Mouse (Mus musculus) bone marrow macrophage, adult 2 months (primary cell): ENCODE measurements at regions not wholly inside any gene's neighbourhood (a gene's known extent, or its start where the extent isn't known, plus 50 kb on each side); places are given as distances from the start of the nearest gene placed in this dataset.
"Not testable (repeated sequence)": the region's sequence is repeated elsewhere in the genome, so short reads cannot be mapped to it uniquely, and the experiment has no call there.

ENCODE experiments used
- H3K27ac ChIP-seq: 2 replicates; pipeline ENCODE4 v1.5.1; 2012; ENCODE audit warnings: low read depth, low read length; ENCODE audit not compliant: insufficient read depth
- H3K4me1 ChIP-seq: 2 replicates; pipeline ENCODE4 v1.6.1; 2012; ENCODE audit warnings: low read length; ENCODE audit not compliant: control insufficient read depth, insufficient read depth
- H3K4me3 ChIP-seq: 2 replicates; pipeline ENCODE4 v1.5.1; 2012; ENCODE audit warnings: mild to moderate bottlenecking, low read length, moderate library complexity; ENCODE audit not compliant: insufficient read depth
- CTCF ChIP-seq: IDR thresholded peaks from 2 replicates; pipeline ENCODE4 v1.5.1; 2012; ENCODE audit warnings: low read depth, mild to moderate bottlenecking, low read length, moderate library complexity
- POLR2A ChIP-seq: IDR thresholded peaks from 2 replicates; pipeline ENCODE4 v1.6.1; 2012; ENCODE audit warnings: mild to moderate bottlenecking, low read depth, low read length, borderline replicate concordance

- Histone ChIP-seq H3K4me1 (no peaks in the 10 kb centered on the region), H3K4me3 (no peak overlapping the region), H3K27ac (no peak overlapping the region)
- TF ChIP-seq POLR2A (no peak), CTCF (no peak)
These were observed 205.8 kb upstream of the Sesn3 start for GRCm38 (mm10) chr9:14069076-14069475.

- TF ChIP-seq CTCF (no peak), POLR2A (no peak)
- H3K4me3 ChIP-seq = no peak overlapping the region
- H3K4me1 ChIP-seq = no peaks in the 10 kb centered on the region
- no peak overlapping the region for H3K27ac ChIP-seq
These were observed 205.1 kb upstream of the Sesn3 start for GRCm38 (mm10) chr9:14069770-14070169.

- H3K4me1 ChIP-seq = no peaks in the 10 kb centered on the region
- TF ChIP-seq POLR2A (no peak), CTCF (no peak)
- H3K4me3 ChIP-seq = no peak overlapping the region
- H3K27ac ChIP-seq = no peak overlapping the region
These were observed 203.1 kb upstream of the Sesn3 start for GRCm38 (mm10) chr9:14071728-14072127.

- Histone ChIP-seq H3K4me1 (no peaks in the 10 kb centered on the region), H3K4me3 (no peak overlapping the region), H3K27ac (no peak overlapping the region)
- TF ChIP-seq CTCF = no peak
- no peak for TF ChIP-seq POLR2A
These were observed 201.9 kb upstream of the Sesn3 start for GRCm38 (mm10) chr9:14072950-14073349.

GRCm38 (mm10) chr9:14074273-14074672 is 200.6 kb upstream of the Sesn3 start:
- TF ChIP-seq POLR2A (no peak), CTCF (no peak)

GRCm38 (mm10) chr9:14074866-14075265 is 200.0 kb upstream of the Sesn3 start:
- not testable (repeated sequence) for H3K4me1 ChIP-seq, H3K4me3 ChIP-seq, H3K27ac ChIP-seq

More at GRCm38 (mm10) chr9:14074273-14074672, 200.6 kb upstream of the Sesn3 start:
- Histone ChIP-seq H3K27ac (no peak overlapping the region), H3K4me3 (no peak overlapping the region), H3K4me1 (no peaks in the 10 kb centered on the region)

GRCm38 (mm10) chr9:14075452-14075851 is 199.4 kb upstream of the Sesn3 start:
- TF ChIP-seq POLR2A (no peak), CTCF (no peak)
- Histone ChIP-seq H3K4me1 (no peaks in the 10 kb centered on the region), H3K27ac (no peak overlapping the region), H3K4me3 (no peak overlapping the region)

GRCm38 (mm10) chr9:14075868-14076267 is 199.0 kb upstream of the Sesn3 start:
- Histone ChIP-seq H3K4me1 (no peaks in the 10 kb centered on the region), H3K4me3 (no peak overlapping the region)
- TF ChIP-seq CTCF (no peak), POLR2A (no peak)

GRCm38 (mm10) chr9:14076728-14077127 is 198.1 kb upstream of the Sesn3 start:
- Histone ChIP-seq H3K4me1 (no peaks in the 10 kb centered on the region), H3K4me3 (no peak overlapping the region), H3K27ac (no peak overlapping the region)
- TF ChIP-seq POLR2A (no peak), CTCF (no peak)

More at GRCm38 (mm10) chr9:14075868-14076267, 199.0 kb upstream of the Sesn3 start:
- no peak overlapping the region for H3K27ac ChIP-seq

GRCm38 (mm10) chr9:14081138-14081537 is 193.7 kb upstream of the Sesn3 start:
- H3K4me3 ChIP-seq = no peak overlapping the region
- H3K4me1 ChIP-seq = no peaks in the 10 kb centered on the region
- no peak overlapping the region for H3K27ac ChIP-seq
- TF ChIP-seq CTCF (no peak), POLR2A (no peak)

GRCm38 (mm10) chr9:14086201-14086600 is 188.7 kb upstream of the Sesn3 start:
- Histone ChIP-seq H3K4me1 (no peaks in the 10 kb centered on the region; the same call in 1 of the 2 replicates), H3K27ac (no peak overlapping the region), H3K4me3 (no peak overlapping the region)
- TF ChIP-seq POLR2A = no peak
- TF ChIP-seq CTCF = no peak
